Mouse (Mus musculus): ENCODE measurements around the gene Tbxa2r.

DNA sequence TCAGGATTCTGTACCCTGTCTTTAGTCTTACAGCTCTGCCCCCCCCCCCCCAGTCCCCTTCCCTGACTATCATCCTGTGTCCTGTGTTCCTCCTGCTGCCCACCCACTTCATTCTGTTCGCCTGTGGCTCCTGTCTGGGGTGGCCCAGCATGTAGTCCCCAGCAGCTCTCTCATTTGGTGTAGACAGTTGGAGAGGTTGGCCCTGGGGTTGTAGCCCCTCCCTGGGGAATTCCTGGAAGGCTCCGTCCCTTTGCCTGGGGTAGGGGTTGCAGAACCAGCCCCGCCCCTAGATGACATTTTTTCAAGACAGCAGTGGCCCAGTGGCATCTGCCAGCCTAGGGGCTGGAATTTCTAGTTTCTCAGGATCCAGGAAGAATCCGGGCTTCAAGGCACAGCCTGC, 29.7 kb downstream of the Tbxa2r start:
- TF ChIP-seq CTCF (IDR thresholded peaks at IDR 0.05; ENCODE audit: low read depth, low read length) (no peak), POLR2A (IDR thresholded peaks at IDR 0.05; ENCODE audit: extremely low read depth, insufficient read depth, low read length) (no peak)
